Mouse (Mus musculus) G1E (cell line): ENCODE measurements around the gene Esrrb. TPM values are rescaled to one million over a fixed set of nuclear protein-coding genes. Genes with fewer than 3 reads are reported as not detected.

Experiments used
- ATAC-seq: 2 replicates; pipeline ENCODE4 v1.8.0; 2016; ENCODE audit warnings: mild to moderate bottlenecking; ENCODE audit not compliant: insufficient number of reproducible peaks, poor library complexity, low FRiP score, severe bottlenecking; ENCODE audit errors: extremely low read depth
- DNase-seq: peaks from one replicate; pipeline ENCODE4 v3.0.0; 2012; ENCODE audit warnings: low spot score
- H3K27me3 ChIP-seq: 2 replicates; pipeline ENCODE4 v1.6.1; 2012; ENCODE audit warnings: mild to moderate bottlenecking, low read length, inconsistent platforms; ENCODE audit not compliant: insufficient read depth
- H3K36me3 ChIP-seq: replicated peaks from 2 replicates; pipeline ENCODE3; 2012; ENCODE audit warnings: mild to moderate bottlenecking, inconsistent platforms
- H3K4me1 ChIP-seq: 2 replicates; pipeline ENCODE4 v1.6.1; 2012; ENCODE audit warnings: low read depth, low read length, inconsistent platforms, mixed read lengths; ENCODE audit not compliant: insufficient read depth
- H3K4me3 ChIP-seq: 2 replicates; pipeline ENCODE4 v1.5.1; 2012; ENCODE audit warnings: low read depth, mild to moderate bottlenecking, inconsistent platforms, low read length, moderate library complexity, mixed read lengths
- H3K9me3 ChIP-seq: replicated peaks from 2 replicates; pipeline ENCODE4 v1.6.1; 2012; ENCODE audit warnings: inconsistent platforms
- CTCF ChIP-seq: IDR thresholded peaks from 2 replicates; pipeline ENCODE4 v1.5.1; 2012; ENCODE audit warnings: low read depth, low read length, inconsistent platforms, mixed read lengths
- GATA1 ChIP-seq: IDR thresholded peaks from 2 replicates; pipeline ENCODE4 v1.6.1; 2012; ENCODE audit warnings: borderline replicate concordance, low read length, inconsistent platforms, mixed read lengths
- GATA2 ChIP-seq: IDR thresholded peaks from 2 replicates; pipeline ENCODE4 v1.6.1; 2012; ENCODE audit warnings: low read depth, low read length, inconsistent platforms, borderline replicate concordance
- POLR2AphosphoS5 ChIP-seq: IDR thresholded peaks from 2 replicates; pipeline ENCODE4 v1.6.1; 2012; ENCODE audit warnings: low read depth, low read length, inconsistent platforms; ENCODE audit not compliant: insufficient replicate concordance
- TAL1 ChIP-seq: conservative IDR thresholded peaks from 2 replicates; pipeline ENCODE4 v1.6.1; 2012; ENCODE audit warnings: low read depth, low read length, inconsistent platforms, mixed read lengths
- polyA plus RNA-seq: library from polyadenylated mRNA; stranded (reverse); fragments of >175 nt; gene quantifications from 2 replicates; pipeline ENCODE4 v1.2.3, GENCODE M21; 2012
- total RNA-seq, 2 experiments: library from RNA; stranded (forward) in 1 of 2; stranded (reverse) in 1 of 2; fragments of 200-1000 nt in 1 of 2; fragments of >200 nt in 1 of 2; fragmentation: Nextera tagmentation in 1 of 2; gene quantifications; 2 replicates each; pipeline ENCODE4 v1.2.3; 2014 to 2017

Gene Esrrb
- total and polyA plus RNA-seq, 3 experiments, result 0.11 TPM; not detected in 2

DNA sequence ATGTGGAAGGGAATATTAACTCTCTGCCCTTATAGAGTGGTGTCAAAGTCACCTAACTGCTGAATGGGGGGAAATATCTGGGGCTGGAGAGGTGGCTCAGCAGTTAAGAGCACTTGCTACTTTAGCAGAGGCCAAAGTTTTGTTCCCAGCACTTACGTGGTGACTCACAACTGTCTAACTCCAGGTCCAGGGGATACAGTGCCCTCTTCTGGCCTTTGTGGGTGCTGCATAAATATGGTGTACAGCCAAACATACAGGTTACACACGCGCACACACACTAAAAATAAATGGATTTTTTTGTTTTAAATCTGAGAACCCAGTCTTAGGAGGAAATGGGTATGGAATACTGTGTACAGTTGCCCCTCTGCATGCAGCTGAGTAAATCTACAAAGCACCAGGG lies 24.7 kb upstream of the Esrrb start:
- no peaks in the 10 kb centered on the region for H3K36me3 ChIP-seq
- H3K27me3 ChIP-seq, result peaks cover 6% of the 10 kb centered on the region
- peaks cover 2% of the 10 kb centered on the region; the same call in 1 of the 2 replicates for H3K9me3 ChIP-seq
- DNase-seq (no peak), ATAC-seq (no peak)
- no peak for TF ChIP-seq CTCF
- no peak for TF ChIP-seq GATA1
- no peak for TF ChIP-seq GATA2
- no peak for TF ChIP-seq TAL1
- TF ChIP-seq POLR2AphosphoS5, result no peak
- no peaks in the 10 kb centered on the region for H3K4me1 ChIP-seq
- H3K4me3 ChIP-seq, result no peak overlapping the region

DNA sequence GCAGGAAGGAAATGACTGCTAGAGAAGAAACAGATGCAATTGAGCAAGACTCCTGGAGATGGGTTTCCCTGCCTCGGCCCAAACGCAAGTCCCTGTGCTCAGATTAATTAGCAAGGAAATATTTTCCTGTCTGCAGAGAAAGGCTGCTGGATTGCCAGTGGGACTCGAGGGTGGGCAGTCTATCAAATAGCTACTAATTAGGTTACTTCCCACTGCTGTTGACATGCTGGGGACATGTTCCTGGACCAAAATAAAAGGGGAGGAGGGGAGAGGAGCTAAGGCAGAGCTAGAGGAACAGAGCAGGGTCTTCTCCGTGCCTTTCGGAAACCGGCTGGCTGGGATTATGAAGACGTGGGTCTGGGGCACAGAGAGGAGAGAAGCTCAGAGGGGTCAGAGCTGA lies 24.0 kb upstream of the Esrrb start:
- Histone ChIP-seq H3K36me3 (no peaks in the 10 kb centered on the region), H3K27me3 (peaks cover 4% of the 10 kb centered on the region), H3K9me3 (peaks cover 2% of the 10 kb centered on the region; the same call in 1 of the 2 replicates), H3K4me3 (no peak overlapping the region), H3K4me1 (no peaks in the 10 kb centered on the region)
- no peak for DNase-seq
- TF ChIP-seq TAL1 (no peak), POLR2AphosphoS5 (no peak), GATA2 (no peak), CTCF (no peak), GATA1 (no peak)
- ATAC-seq, result no peak

DNA sequence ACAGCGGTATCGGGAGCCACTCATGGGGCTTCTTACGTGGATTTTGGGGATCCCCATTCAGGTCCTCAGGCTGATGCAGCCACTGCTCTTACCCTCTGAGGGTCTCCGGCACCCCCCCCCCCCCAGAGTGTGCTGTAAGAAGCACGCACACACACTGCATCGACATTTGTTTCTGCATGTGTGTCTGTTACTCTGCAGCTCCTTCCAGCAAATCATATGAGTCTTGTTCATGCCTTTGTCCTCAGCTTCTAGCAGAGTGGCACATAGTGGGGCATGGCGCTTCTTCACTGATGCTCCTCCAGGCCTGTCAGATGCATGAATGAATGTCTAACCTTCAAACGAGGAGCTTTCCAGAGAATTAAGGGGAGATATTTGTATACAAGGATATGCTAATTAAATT lies 11.4 kb upstream of the Esrrb start:
- DNase-seq, result no peak
- ATAC-seq, result no peak
- Histone ChIP-seq H3K27me3 (peaks cover 3% of the 10 kb centered on the region), H3K9me3 (no peaks in the 10 kb centered on the region), H3K4me3 (no peak overlapping the region), H3K36me3 (no peaks in the 10 kb centered on the region), H3K4me1 (no peaks in the 10 kb centered on the region)
- TF ChIP-seq CTCF, result no peak
- no peak for TF ChIP-seq GATA2
- TF ChIP-seq TAL1, result no peak
- TF ChIP-seq GATA1, result no peak
- no peak for TF ChIP-seq POLR2AphosphoS5

DNA sequence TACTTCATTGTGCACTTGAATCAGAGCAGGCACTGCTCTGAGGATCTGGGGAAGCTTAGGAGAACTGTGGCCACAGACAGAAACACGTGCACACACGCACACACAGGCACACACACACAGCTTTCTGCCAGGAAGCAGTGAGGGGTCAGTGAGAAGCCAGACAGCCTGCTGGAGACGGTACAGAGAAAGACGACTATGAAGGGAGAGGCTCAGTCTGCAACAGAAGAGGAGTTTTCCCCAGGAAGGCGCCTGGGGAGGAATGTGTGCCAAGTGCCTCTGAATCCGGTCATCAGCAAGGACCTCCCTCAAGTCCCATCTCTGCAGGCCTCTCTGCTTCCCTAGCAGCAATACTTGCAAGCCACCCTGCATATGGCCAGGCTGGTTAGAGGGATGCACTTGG lies 1.5 kb upstream of the Esrrb start:
- H3K9me3 ChIP-seq, result no peaks in the 10 kb centered on the region
- no peak for DNase-seq
- no peaks in the 10 kb centered on the region for H3K4me1 ChIP-seq
- ATAC-seq, result no peak
- peaks cover 5% of the 10 kb centered on the region; the same call in 1 of the 2 replicates for H3K27me3 ChIP-seq
- TF ChIP-seq GATA2 (no peak), TAL1 (no peak)
- H3K36me3 ChIP-seq, result no peaks in the 10 kb centered on the region
- H3K4me3 ChIP-seq, result no peak overlapping the region

DNA sequence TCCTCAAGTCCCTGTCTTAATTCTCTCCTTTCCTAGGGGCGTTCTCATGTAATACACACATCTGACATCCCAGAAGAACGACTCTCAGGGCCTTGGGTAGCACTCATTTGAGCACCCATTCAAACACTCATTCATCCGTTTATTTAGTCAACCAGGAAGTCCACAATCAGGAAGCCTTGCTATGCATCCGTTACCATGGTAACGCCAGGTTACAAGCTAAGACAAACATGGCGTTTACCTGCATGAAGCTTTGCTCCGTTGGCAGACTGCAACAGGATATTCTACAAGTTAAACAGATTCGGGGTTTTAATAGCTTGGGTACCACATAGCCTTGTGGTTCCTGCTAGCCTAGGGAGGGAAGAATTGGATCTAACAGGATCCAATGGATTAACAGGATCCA lies 1.0 kb upstream of the Esrrb start:
- ATAC-seq, result no peak
- peaks cover 5% of the 10 kb centered on the region; the same call in 1 of the 2 replicates for H3K27me3 ChIP-seq
- no peaks in the 10 kb centered on the region for H3K4me1 ChIP-seq
- no peaks in the 10 kb centered on the region for H3K9me3 ChIP-seq
- no peaks in the 10 kb centered on the region for H3K36me3 ChIP-seq
- H3K4me3 ChIP-seq, result no peak overlapping the region
- DNase-seq, result no peak
- TF ChIP-seq POLR2AphosphoS5, result no peak
- TF ChIP-seq GATA2, result no peak
- no peak for TF ChIP-seq TAL1
- TF ChIP-seq CTCF, result no peak
- no peak for TF ChIP-seq GATA1

DNA sequence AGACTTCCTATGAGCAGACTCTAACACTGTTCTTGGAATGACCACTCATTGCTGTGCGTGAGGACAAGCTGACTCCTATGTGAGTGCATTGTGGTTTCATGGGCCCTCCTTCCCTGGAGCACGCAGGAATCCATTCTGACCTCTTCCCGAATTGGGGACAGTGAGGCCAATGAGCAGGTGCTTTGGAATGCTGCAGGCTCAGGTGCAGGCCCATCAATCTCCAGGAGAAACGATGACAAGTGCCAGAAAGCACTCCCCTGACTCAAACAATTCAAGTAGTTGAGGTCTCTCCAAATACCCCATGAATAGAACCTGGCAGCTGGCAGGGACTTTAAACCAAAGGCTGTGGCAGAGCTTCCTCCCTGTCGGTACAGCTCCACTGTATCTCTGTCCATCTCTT lies 3.4 kb downstream of the Esrrb start:
- DNase-seq (no peak), ATAC-seq (no peak)
- TF ChIP-seq GATA1 (no peak), TAL1 (no peak), CTCF (no peak), POLR2AphosphoS5 (no peak), GATA2 (no peak)
- Histone ChIP-seq H3K36me3 (no peaks in the 10 kb centered on the region), H3K4me3 (no peak overlapping the region), H3K27me3 (peaks cover 14% of the 10 kb centered on the region), H3K4me1 (no peaks in the 10 kb centered on the region), H3K9me3 (no peaks in the 10 kb centered on the region)

DNA sequence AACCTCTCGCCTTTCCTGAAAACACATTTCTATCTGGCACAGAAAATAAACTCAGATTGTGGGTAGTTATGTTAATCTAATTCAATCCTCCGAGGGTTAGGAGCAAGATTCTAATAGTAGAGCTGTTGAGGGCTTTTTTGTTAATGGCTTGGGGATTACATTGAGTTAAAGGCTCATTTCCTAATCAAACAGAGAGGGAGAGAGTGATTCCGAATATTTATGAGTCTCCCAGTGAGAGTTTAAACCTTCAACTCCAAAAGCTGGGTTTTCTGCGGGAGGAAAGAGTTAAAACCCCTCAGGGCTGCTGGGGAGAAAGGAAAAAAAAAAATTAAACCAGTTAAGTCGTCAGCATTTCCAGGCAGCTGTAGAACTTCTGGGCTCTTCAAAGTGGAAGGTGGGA lies 3.8 kb downstream of the Esrrb start:
- Histone ChIP-seq H3K4me3 (no peak overlapping the region), H3K27me3 (peaks cover 16% of the 10 kb centered on the region), H3K36me3 (no peaks in the 10 kb centered on the region), H3K9me3 (no peaks in the 10 kb centered on the region), H3K4me1 (no peaks in the 10 kb centered on the region)
- TF ChIP-seq GATA2 (no peak), POLR2AphosphoS5 (no peak), GATA1 (no peak), CTCF (no peak), TAL1 (no peak)
- no peak for ATAC-seq
- DNase-seq, result no peak
